Mouse (Mus musculus) Patski (cell line): ENCODE results near the gene Gjb5. TPM values are rescaled to one million over a fixed set of nuclear protein-coding genes. Genes with fewer than 3 reads are reported as not detected.

ENCODE experiments used
- ATAC-seq: fragments of 100-300 bp; one replicate; pipeline ENCODE4 v1.8.0; 2021
- CTCF ChIA-PET: fragments of 350-600 bp; sonication (Branson Sonifier 250); formaldehyde crosslinking; loops from one replicate; lab custom pipeline; 2022; ENCODE audit warnings: inconsistent platforms; lab: Charles Lee
- POLR2A ChIA-PET: fragments of 350-600 bp; sonication (Branson Sonifier 250); formaldehyde crosslinking; loops from one replicate; lab custom pipeline; 2022; ENCODE audit warnings: antibody characterized with exemption, inconsistent platforms; lab: Charles Lee
- DNase-seq: peaks from one replicate; pipeline ENCODE4 v3.0.0-alpha.2; 2011; ENCODE audit warnings: low read depth, low spot score
- H3K27me3 ChIP-seq: fragments of 371-371 bp; one replicate; pipeline ENCODE4 v1.5.1; 2021
- CTCF ChIP-seq: fragments of 100-300 bp; IDR thresholded peaks from one replicate; pipeline ENCODE4 v1.5.1; 2021
- in situ Hi-C: fragments of 300-500 bp; cut with MboI; formaldehyde crosslinking; loops from 3 replicates; pipeline ENCODE4 v1.11.1; 2018; ENCODE audit warnings: low pct_unique_long_range_greater_than_20kb, mixed read lengths
- polyA plus RNA-seq: library from polyadenylated mRNA; unstranded; gene quantifications from one replicate; pipeline ENCODE4 v1.2.3, GENCODE M21; 2021

Gene Gjb5
- polyA plus RNA-seq, 1 experiment from 2014 or later, result 0.04 TPM

- no peaks in the 10 kb centered on the region for H3K27me3 ChIP-seq
- in situ Hi-C loops, result no loop called here
- ATAC-seq (peak; percentile 19), DNase-seq (peak; percentile 92)
- ChIA-PET POLR2A (no interaction called here), CTCF (no interaction called here)
- no peak for TF ChIP-seq CTCF
These were observed 5.4 kb downstream of the Gjb5 start for GRCm38 (mm10) chr4:127352594-127352993.

GRCm38 (mm10) chr4:127349560-127350300 lies 8.3 kb downstream of the Gjb5 start:
- ATAC-seq (peak; percentile 51), DNase-seq (peak; percentile 88)
- ChIA-PET CTCF (no interaction called here), POLR2A (no interaction called here)
- no peaks in the 10 kb centered on the region for H3K27me3 ChIP-seq
- TF ChIP-seq CTCF, result no peak
- in situ Hi-C loops, result no loop called here

GRCm38 (mm10) chr4:127345000-127345399 lies 13.0 kb downstream of the Gjb5 start:
- ChIA-PET CTCF (interaction anchor here (2.1 kb wide), 1 partner anchor 9 kb away, joined by 8 read pairs; no protein-coding TSS in a partner anchor), POLR2A (interaction anchor here (0.7 kb wide), 1 partner anchor 804 kb away, joined by 3 read pairs; no protein-coding TSS in a partner anchor)
- no peaks in the 10 kb centered on the region for H3K27me3 ChIP-seq
- in situ Hi-C loops, result no loop called here
- ATAC-seq, result no peak
- TF ChIP-seq CTCF, result no peak
- no peak for DNase-seq

GRCm38 (mm10) chr4:127341372-127341771 lies 16.6 kb downstream of the Gjb5 start:
- in situ Hi-C loops, result no loop called here
- no peak for TF ChIP-seq CTCF
- no peak for DNase-seq
- no peaks in the 10 kb centered on the region for H3K27me3 ChIP-seq
- POLR2A ChIA-PET, result no interaction called here
- CTCF ChIA-PET, result interaction anchor here (1.1 to 1.3 kb wide), 2 partner anchors 11 to 14 kb away, joined by 3 read pairs; no protein-coding TSS in a partner anchor
- ATAC-seq, result no peak

- no peaks in the 10 kb centered on the region for H3K27me3 ChIP-seq
- CTCF ChIA-PET, result interaction anchor here (0.8 kb wide), 1 partner anchor 11 kb away, joined by 3 read pairs; no protein-coding TSS in a partner anchor
- no peak for TF ChIP-seq CTCF
- in situ Hi-C loops, result no loop called here
- POLR2A ChIA-PET, result no interaction called here
- DNase-seq (no peak), ATAC-seq (no peak)
These were observed 20.3 kb downstream of the Gjb5 start for GRCm38 (mm10) chr4:127337668-127338067.

GRCm38 (mm10) chr4:127334870-127335504 lies 23.0 kb downstream of the Gjb5 start:
- TF ChIP-seq CTCF, result no peak
- ATAC-seq (peak; percentile 74), DNase-seq (no peak)
- POLR2A ChIA-PET, result no interaction called here
- CTCF ChIA-PET, result interaction anchor here (3.0 kb wide), 1 partner anchor 10 kb away, joined by 8 read pairs; no protein-coding TSS in a partner anchor
- in situ Hi-C loops, result no loop called here
- H3K27me3 ChIP-seq, result no peaks in the 10 kb centered on the region

GRCm38 (mm10) chr4:127331171-127331570 lies 26.8 kb downstream of the Gjb5 start:
- in situ Hi-C loops, result no loop called here
- H3K27me3 ChIP-seq, result no peaks in the 10 kb centered on the region
- CTCF ChIA-PET, result interaction anchor here (1.1 kb wide), 1 partner anchor 32 kb away, joined by 3 read pairs; no protein-coding TSS in a partner anchor
- DNase-seq (no peak), ATAC-seq (no peak)
- no peak for TF ChIP-seq CTCF
- POLR2A ChIA-PET, result no interaction called here

GRCm38 (mm10) chr4:127330181-127331100 lies 27.5 kb downstream of the Gjb5 start, which contains the start of gene Gjb3:
Gene Gjb3 (minus strand): TSS chr4:127330844.
- CTCF ChIA-PET, result interaction anchor here (0.9 to 1.1 kb wide), 2 partner anchors 11 to 33 kb away, joined by 3 read pairs; no protein-coding TSS in a partner anchor
- no peak for ATAC-seq

GRCm38 (mm10) chr4:127329751-127330150 lies 28.2 kb downstream of the Gjb5 start:
- CTCF ChIA-PET, result interaction anchor here (0.9 kb wide), 1 partner anchor 12 kb away, joined by 3 read pairs; no protein-coding TSS in a partner anchor
- no peak for TF ChIP-seq CTCF
- ATAC-seq (no peak), DNase-seq (no peak)
- no peaks in the 10 kb centered on the region for H3K27me3 ChIP-seq
- POLR2A ChIA-PET, result no interaction called here
- in situ Hi-C loops, result no loop called here

More at GRCm38 (mm10) chr4:127330181-127331100, 27.5 kb downstream of the Gjb5 start, which contains the start of gene Gjb3:
- no peak for TF ChIP-seq CTCF
- DNase-seq, result no peak
- in situ Hi-C loops, result no loop called here
- POLR2A ChIA-PET, result no interaction called here
- H3K27me3 ChIP-seq, result no peaks in the 10 kb centered on the region

- ChIA-PET POLR2A (no interaction called here), CTCF (no interaction called here)
- TF ChIP-seq CTCF, result no peak
- no peak for DNase-seq
- no peaks in the 10 kb centered on the region for H3K27me3 ChIP-seq
- in situ Hi-C loops, result no loop called here
- ATAC-seq, result no peak
These were observed 28.9 kb downstream of the Gjb5 start for GRCm38 (mm10) chr4:127329046-127329445.
